Mouse (Mus musculus) heart, postnatal 25 days (tissue): Measurements from ENCODE around the gene Prdx4. TPM values are rescaled to one million over a fixed set of nuclear protein-coding genes. Genes with fewer than 3 reads are reported as not detected.
"Not testable (repeated sequence)": the region's sequence is repeated elsewhere in the genome, so short reads cannot be mapped to it uniquely, and the experiment has no call there.

Source experiments
- DNase-seq: peaks from one replicate; pipeline ENCODE4 v3.0.0; 2022; ENCODE audit warnings: low spot score
- intact Hi-C: fragments of 180-260 bp; cut with DNase I; formaldehyde crosslinking; loops from one replicate; pipeline ENCODE4 v1.15.1; 2025
- total RNA-seq, 2 experiments: library from RNA; stranded (reverse); gene quantifications; 2 replicates each; pipeline ENCODE4 v1.2.3; 2021

Prdx4 gene
- total RNA-seq = 10 to 100 TPM; 26.6 to 28.6 TPM

GRCm38 (mm10) chrX:155340654-155341053, at the start of gene Prdx4:
Prdx4 (minus strand) TSS chrX:155340754.
- intact Hi-C loops = no loop called here
- no peak for DNase-seq

GRCm38 (mm10) chrX:155376538-155376937, 36.0 kb upstream of the Prdx4 start:
- intact Hi-C loops = no loop called here
- DNase-seq = no peak

GRCm38 (mm10) chrX:155375458-155375857, 34.9 kb upstream of the Prdx4 start:
- intact Hi-C loops = no loop called here
- no peak for DNase-seq

- intact Hi-C loops, DNase-seq: not testable (repeated sequence)
Measured at GRCm38 (mm10) chrX:155370110-155370509, 29.6 kb upstream of the Prdx4 start.

GRCm38 (mm10) chrX:155365095-155365494, 24.5 kb upstream of the Prdx4 start:
- DNase-seq = no peak
- intact Hi-C loops = no loop called here

- intact Hi-C loops = no loop called here
- DNase-seq = no peak
Measured at GRCm38 (mm10) chrX:155346249-155346648, 5.7 kb upstream of the Prdx4 start.

- intact Hi-C loops = no loop called here
- peak; percentile 59 for DNase-seq
Measured at GRCm38 (mm10) chrX:155337905-155338721, 2.4 kb downstream of the Prdx4 start.

- intact Hi-C loops = no loop called here
- DNase-seq = no peak
Measured at GRCm38 (mm10) chrX:155337567-155337904, 3.0 kb downstream of the Prdx4 start.

GRCm38 (mm10) chrX:155318005-155318404, 22.5 kb downstream of the Prdx4 start:
- DNase-seq = no peak
- intact Hi-C loops = loop anchor here (2.0 to 10.0 kb wide), 3 partner anchors 103 to 221 kb away; partner anchors contain the start of gene Sat1

- intact Hi-C loops = no loop called here
- DNase-seq = no peak
Measured at GRCm38 (mm10) chrX:155306390-155306789, 34.2 kb downstream of the Prdx4 start.

GRCm38 (mm10) chrX:155280427-155281044, 60.0 kb downstream of the Prdx4 start:
- no peak for DNase-seq
- intact Hi-C loops = no loop called here

GRCm38 (mm10) chrX:155278483-155278882, 62.1 kb downstream of the Prdx4 start:
- no peak for DNase-seq
- intact Hi-C loops = no loop called here

Other genes starting within 250 kb of the Prdx4 start
- not detected for gene Magea2, start 247.1 kb downstream of the Prdx4 start, total RNA-seq
- gene Cldn34b2, start 212.3 kb downstream of the Prdx4 start, total RNA-seq = not detected
- gene Sat1, start 124.3 kb downstream of the Prdx4 start, total RNA-seq = 10 to 100 TPM; 34.8 to 35.5 TPM
- gene Acot9, start 78.3 kb downstream of the Prdx4 start, total RNA-seq = 10 to 100 TPM; 25.1 to 32.3 TPM